Mouse (Mus musculus) adrenal gland, adult 18-20 months (tissue): ENCODE data around the gene Uap1. TPM values are rescaled to one million over a fixed set of nuclear protein-coding genes. Genes with fewer than 3 reads are reported as not detected.
"Not testable (repeated sequence)": the region's sequence is repeated elsewhere in the genome, so short reads cannot be mapped to it uniquely, and the experiment has no call there.

ENCODE experiments used
- DNase-seq, 2 experiments: peaks; one replicate each; pipeline ENCODE4 v3.0.0; 2021 to 2022; ENCODE audit warnings: low spot score in 2 of 2
- total RNA-seq, 2 experiments: library from RNA; stranded (reverse); gene quantifications; 1 replicate in 1 of 2; 2 replicates in 1 of 2; pipeline ENCODE4 v1.2.3; 2021

The Uap1 gene
- total RNA-seq, 2 experiments from 2014 or later = 68.0 to 84.4 TPM

DNA sequence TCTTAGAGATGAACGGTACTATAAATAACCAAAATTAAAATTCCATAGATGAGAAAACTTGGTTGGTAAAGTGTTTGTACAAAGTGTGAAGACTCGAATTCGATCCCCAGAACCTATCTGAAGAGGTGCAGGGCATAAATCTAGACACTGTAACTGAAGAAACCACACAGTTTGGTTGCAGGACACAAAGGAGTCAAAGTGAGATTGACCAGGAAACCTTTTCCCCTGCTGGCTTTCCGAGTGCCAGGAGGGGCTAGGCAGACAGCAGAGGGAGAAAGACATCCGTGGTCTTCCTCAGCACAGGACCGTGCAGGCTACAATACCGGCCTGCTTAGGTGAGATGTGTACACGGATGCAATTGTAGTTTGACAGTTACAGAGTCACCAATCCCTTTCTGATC, 40.5 kb downstream of the Uap1 start:
- DNase-seq = no peak

DNA sequence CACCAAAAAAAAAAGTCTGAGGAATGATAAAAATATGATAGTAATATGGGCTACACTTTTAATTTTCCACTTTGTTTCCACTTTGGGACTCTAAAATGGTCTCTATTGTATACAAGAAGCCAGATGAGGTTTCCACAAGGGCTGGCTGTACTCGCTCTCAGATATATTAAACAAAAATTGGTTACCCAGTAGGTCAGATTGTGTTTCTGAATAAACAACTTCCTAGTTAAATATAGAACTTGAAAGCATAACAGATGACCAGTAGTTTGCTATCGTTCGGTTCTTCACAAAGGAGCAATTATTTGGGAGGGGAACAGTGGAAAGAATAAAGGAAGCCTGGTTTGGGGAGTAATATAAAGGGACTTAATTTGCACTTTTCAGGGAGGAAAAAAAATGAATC, 43.8 kb downstream of the Uap1 start:
- DNase-seq = no peak

DNA sequence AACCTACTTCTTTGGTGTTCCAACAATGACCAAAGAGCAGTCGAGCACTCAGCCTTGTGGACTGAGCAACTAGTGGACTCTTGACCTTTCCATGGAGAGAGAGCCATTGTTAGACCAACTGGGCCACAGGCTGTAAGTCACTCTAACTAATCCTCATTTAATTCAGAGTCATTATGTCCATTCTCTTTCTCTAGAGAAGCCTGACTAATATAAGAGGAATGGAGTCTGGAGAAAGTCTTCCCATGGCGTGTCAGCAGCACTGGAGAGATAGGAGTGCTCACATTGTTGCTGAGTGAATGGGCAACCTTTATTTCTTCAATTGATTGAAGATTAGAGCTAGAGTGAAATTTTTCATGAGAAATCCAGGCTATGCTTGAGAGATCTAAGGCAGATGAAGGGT, 50.1 kb downstream of the Uap1 start:
- no peak for DNase-seq

DNA sequence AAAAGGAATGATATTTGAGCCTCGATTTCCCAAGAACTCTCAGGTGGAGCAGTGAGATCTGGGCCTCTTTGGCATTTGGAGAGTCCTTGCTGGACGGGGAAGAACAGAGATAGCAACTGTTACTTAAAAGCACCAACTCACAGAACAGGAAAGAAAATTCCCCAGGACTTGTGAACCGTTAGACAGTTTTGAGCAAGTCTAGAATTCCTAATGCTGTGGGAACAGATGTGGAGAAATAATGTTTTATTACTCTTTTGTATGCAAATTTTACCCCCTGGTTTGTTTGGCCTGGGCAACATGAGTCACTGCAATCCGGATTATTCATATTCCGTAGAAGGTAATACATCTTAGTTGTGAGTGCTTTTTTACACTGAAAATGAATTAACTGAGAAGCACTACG, 61.1 kb downstream of the Uap1 start:
- DNase-seq = no peak

DNA sequence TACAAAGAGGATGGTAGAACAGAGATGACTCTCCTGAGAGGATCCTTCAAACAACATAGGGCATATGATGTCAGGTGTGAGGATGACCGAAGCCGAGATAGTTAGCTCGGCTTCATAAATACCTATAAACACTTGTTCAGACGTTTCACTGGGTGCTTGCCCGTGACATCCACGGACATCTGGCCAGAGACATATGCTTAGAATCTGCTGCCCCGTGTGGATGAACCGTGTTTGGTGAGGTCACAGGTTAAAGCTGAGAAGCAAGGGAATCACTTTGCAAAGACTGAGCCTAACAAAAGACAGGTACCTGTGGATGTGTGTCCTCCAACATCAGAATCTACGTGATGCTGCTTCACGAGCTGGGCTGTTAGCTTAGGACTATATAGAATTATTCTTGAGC, 62.5 kb downstream of the Uap1 start:
- DNase-seq = no peak

DNA sequence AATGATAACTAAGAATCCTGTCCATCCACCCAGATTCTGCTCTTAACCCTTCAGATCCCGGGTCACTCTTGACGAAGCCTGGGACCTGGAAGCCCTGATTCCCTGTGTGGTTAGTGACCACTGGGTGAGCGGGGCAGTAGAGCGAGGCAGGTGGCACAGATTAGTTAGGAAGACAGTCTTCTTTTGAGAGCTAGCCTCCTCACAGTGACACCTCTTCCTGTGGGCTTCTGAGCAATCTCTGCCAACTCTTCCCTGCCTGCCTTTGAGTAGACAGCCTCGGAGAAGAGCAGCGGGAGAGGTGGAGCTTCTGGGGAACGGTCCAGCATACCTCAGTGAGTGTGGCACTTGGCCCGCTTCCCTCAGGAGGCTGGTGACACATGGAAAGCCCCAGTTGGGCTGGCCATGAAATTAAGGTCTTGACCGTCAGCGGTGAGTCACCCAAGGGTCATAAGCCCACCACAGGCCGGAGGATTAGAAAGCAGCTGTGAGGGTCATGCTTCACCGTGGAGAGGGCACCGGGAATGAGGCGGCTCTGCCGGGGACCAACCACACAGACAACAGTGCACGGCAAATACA, 63.0 kb downstream of the Uap1 start:
- DNase-seq = no peak

DNA sequence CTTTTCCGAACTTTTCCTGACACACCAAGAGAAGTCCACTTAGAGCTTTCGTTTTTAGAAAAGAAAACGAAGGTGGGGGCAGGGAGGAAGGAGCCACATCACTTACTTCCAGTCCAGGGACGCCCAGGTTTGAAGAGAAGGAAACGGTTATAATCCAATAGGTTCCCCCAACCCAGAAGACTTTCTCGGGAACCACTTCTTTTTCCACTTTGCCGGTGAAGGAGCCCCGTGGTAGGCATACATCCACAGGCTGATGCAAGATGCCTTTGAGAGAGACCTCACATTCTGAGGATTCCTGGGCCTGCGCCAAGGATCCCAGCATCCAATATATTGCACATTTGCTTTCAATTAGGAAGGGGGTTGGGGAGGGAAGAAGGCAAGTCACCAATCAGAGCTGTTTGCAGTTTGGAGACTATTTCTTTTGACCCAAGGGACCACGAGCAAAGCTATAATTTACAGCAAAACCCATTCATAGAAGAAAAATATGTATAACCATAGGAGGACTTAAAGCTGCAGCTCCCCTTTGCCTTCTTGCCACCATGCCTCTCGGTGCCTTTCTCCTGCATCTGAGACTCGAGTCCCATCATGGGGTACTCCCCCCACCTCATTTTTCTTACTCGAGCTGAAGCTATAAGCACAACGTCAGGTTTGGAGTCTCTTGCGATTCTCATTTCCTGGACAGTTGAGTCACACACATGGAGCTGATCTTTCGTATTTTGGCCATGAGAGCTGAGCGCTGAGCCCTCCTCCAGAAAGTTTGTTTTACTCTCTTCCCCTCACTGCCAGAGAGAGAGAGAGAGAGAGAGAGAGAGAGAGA, 64.0 kb downstream of the Uap1 start, which contains the start of gene Ddr2:
Gene Ddr2 (minus strand): TSS at position 247 of the 817 bp plus-strand sequence.
- DNase-seq = peak in 1 of 2 experiments; percentile 32

DNA sequence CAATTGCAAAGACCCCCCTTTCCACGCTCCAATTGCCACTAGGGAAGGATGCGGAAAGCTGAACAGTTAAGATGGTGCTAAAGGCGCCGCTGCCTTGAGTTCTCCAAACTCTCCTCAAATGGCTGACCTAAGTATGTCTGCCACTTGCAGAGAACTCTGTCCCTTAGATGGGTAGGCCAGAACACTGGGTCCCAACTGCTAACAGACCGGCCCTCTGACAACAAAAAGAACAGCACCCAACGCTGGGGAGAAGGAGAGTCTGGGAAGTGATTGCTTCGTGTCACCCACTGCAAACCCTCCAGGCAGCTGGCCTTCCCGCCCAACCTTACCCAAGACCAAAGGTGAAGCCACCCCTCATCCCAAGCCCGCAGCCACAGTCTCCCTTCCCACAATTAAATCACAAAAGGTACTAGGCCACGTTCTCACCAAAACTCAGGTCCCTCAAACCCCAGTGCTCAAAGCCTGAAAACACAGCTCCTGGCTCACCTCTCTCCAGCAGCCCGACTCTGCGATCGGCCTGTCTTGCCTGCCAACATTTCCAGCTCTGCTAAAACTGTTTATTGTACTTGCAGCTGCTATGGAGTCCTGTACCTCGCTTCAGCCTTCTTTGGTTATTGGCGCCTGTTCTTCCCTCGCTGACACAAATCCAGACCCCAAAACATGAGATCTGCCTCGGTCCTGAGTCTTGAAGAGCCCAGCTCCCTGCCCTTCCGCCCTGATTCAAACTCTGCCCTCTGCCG, 64.8 kb downstream of the Uap1 start:
- DNase-seq = no peak

DNA sequence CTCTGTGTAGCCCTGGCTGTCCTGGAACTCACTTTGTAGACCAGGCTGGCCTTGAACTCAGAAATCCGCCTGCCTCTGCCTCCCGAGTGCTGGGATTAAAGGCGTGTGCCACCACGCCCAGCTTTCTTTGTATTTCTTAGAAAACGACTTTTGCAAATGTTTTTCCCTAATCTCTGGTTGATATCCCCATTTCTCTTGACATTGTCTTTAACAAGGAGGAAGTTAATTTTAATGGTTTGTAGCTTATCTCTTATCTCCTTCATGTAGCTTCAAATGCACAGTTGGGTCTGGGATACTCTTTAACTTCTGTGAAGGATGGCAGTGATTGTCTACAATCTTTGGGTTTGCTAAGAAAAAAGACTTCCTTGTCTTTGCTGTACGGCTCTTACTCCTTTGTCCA, 71.9 kb downstream of the Uap1 start:
- DNase-seq = not testable (repeated sequence)

Other genes starting within 250 kb of the Uap1 start
- under 1 TPM; 0.23 to 0.29 TPM for gene Ccdc190, start 246.3 kb downstream of the Uap1 start, total RNA-seq
- 10 to 100 TPM; 16.6 to 95.1 TPM for gene Hsd17b7, start 205.7 kb downstream of the Uap1 start, total RNA-seq
- 10 to 100 TPM; 16.3 to 23.5 TPM for gene Ddr2, start 64.2 kb downstream of the Uap1 start, total RNA-seq
- gene Uhmk1, start 40.4 kb upstream of the Uap1 start, total RNA-seq = 10 to 100 TPM; 67.1 to 73.7 TPM
- gene Sh2d1b2, start 57.8 kb upstream of the Uap1 start, total RNA-seq = not detected
- under 1 TPM; 0.73 to 0.90 TPM for gene Sh2d1b1, start 102.4 kb upstream of the Uap1 start, total RNA-seq
- gene Gm7694, start 131.4 kb upstream of the Uap1 start, total RNA-seq = 1 to 10 TPM; 7.1 to 7.8 TPM
- not detected for gene Spata46, start 133.8 kb upstream of the Uap1 start, total RNA-seq